Mouse (Mus musculus) heart, adult 2 months (tissue): ENCODE data around the gene Chrna1.

ENCODE experiments used
- CTCF ChIP-seq: fragments of 200-600 bp; IDR thresholded peaks from 2 replicates; pipeline ENCODE4 v1.8.1; 2022; ENCODE audit warnings: antibody characterized with exemption, mild to moderate bottlenecking, moderate library complexity
- EP300 ChIP-seq: fragments of 200-500 bp; IDR thresholded peaks from 2 replicates; pipeline ENCODE4 v1.6.1; 2011; ENCODE audit warnings: low read depth, low read length, control low read depth; ENCODE audit not compliant: insufficient read depth
- POLR2A ChIP-seq: fragments of 200-500 bp; IDR thresholded peaks from 2 replicates; pipeline ENCODE4 v1.6.1; 2011; ENCODE audit warnings: mild to moderate bottlenecking, low read depth, low read length, control low read depth; ENCODE audit not compliant: insufficient read depth

- TF ChIP-seq CTCF (no peak), POLR2A (no peak), EP300 (no peak)
These were observed 61.8 kb downstream of the Chrna1 start for GRCm38 (mm10) chr2:73518311-73518710.
